Mouse (Mus musculus): ENCODE results near the gene Fbxl17.

Fbxl17 gene

GRCm38 (mm10) chr17:63043046-63043675 lies 456.7 kb downstream of the Fbxl17 start:
- DNase-seq (ENCODE audit: low read depth), result no peak

- DNase-seq (ENCODE audit: low read depth), result no peak
Measured at GRCm38 (mm10) chr17:63037562-63037961, 462.3 kb downstream of the Fbxl17 start.

GRCm38 (mm10) chr17:63033141-63033540 lies 466.7 kb downstream of the Fbxl17 start:
- DNase-seq (ENCODE audit: low read depth), result no peak

- no peak for DNase-seq (ENCODE audit: low read depth)
Measured at GRCm38 (mm10) chr17:63029105-63029504, 470.7 kb downstream of the Fbxl17 start.

- no peak for DNase-seq (ENCODE audit: low read depth)
Measured at GRCm38 (mm10) chr17:63025238-63025637, 474.6 kb downstream of the Fbxl17 start.

- DNase-seq (ENCODE audit: low read depth), result no peak
Measured at GRCm38 (mm10) chr17:63017605-63018167, 482.1 kb downstream of the Fbxl17 start.

- DNase-seq (ENCODE audit: low read depth), result no peak
Measured at GRCm38 (mm10) chr17:63012571-63012923, 487.3 kb downstream of the Fbxl17 start.

- DNase-seq (ENCODE audit: low read depth), result no peak
Measured at GRCm38 (mm10) chr17:63011893-63012570, 487.8 kb downstream of the Fbxl17 start.

GRCm38 (mm10) chr17:63010830-63011229 lies 489.0 kb downstream of the Fbxl17 start:
- DNase-seq (ENCODE audit: low read depth), result no peak

GRCm38 (mm10) chr17:63008788-63009187 lies 491.0 kb downstream of the Fbxl17 start:
- DNase-seq (ENCODE audit: low read depth), result no peak

- DNase-seq (ENCODE audit: low read depth), result no peak
Measured at GRCm38 (mm10) chr17:63008277-63008676, 491.5 kb downstream of the Fbxl17 start.

- DNase-seq (ENCODE audit: low read depth), result no peak
Measured at GRCm38 (mm10) chr17:63007876-63008275, 491.9 kb downstream of the Fbxl17 start.
